Mouse (Mus musculus) kidney, postnatal 0 days (tissue): ENCODE data around the gene Gm20479. TPM values are rescaled to one million over a fixed set of nuclear protein-coding genes. Genes with fewer than 3 reads are reported as not detected.

Experiments
- ATAC-seq: fragments of 200-750 bp; cut with Nextera tagmentation; replicated peaks from 2 replicates; pipeline ENCODE4 v1.8.0; 2017; ENCODE audit warnings: low read depth, moderate number of reproducible peaks, moderate TSS enrichment, moderate library complexity; ENCODE audit not compliant: low FRiP score
- DNase-seq: peaks from one replicate; pipeline ENCODE4 v3.0.0-alpha.2; 2016; ENCODE audit warnings: low spot score
- H3K27ac ChIP-seq: fragments of 300-500 bp; sonication (generic); 2 replicates; pipeline ENCODE4 v1.5.1; 2014; ENCODE audit warnings: mild to moderate bottlenecking
- H3K27me3 ChIP-seq: fragments of 300-500 bp; sonication (generic); 2 replicates; pipeline ENCODE4 v1.6.1; 2014; ENCODE audit warnings: low read length, mixed read lengths; ENCODE audit not compliant: insufficient read depth
- H3K36me3 ChIP-seq: fragments of 300-500 bp; sonication (generic); 2 replicates; pipeline ENCODE4 v1.6.1; 2014; ENCODE audit warnings: low read length, mixed read lengths; ENCODE audit not compliant: insufficient read depth
- H3K4me1 ChIP-seq: fragments of 300-500 bp; sonication (generic); replicated peaks from 2 replicates; pipeline ENCODE4 v1.6.1; 2014; ENCODE audit warnings: antibody characterized with exemption, low read length, mixed read lengths; ENCODE audit not compliant: insufficient read depth
- H3K4me2 ChIP-seq: fragments of 300-500 bp; sonication (generic); 2 replicates; pipeline ENCODE4 v1.6.1; 2014; ENCODE audit warnings: mild to moderate bottlenecking, low read length, moderate library complexity, mixed read lengths
- H3K4me3 ChIP-seq: fragments of 300-500 bp; sonication (generic); replicated peaks from 2 replicates; pipeline ENCODE4 v1.5.1; 2014; ENCODE audit warnings: low read depth, low read length
- H3K9ac ChIP-seq: fragments of 300-500 bp; sonication (generic); 2 replicates; pipeline ENCODE4 v1.6.1; 2014; ENCODE audit warnings: low read depth, low read length
- H3K9me3 ChIP-seq: fragments of 300-500 bp; sonication (generic); replicated peaks from 2 replicates; pipeline ENCODE4 v1.6.1; 2016; ENCODE audit warnings: low read length, inconsistent platforms, mixed read lengths
- CTCF ChIP-seq: IDR thresholded peaks from 2 replicates; pipeline ENCODE4 v1.5.1; 2016; ENCODE audit warnings: antibody characterized with exemption, low read depth, mild to moderate bottlenecking, moderate library complexity
- WGBS: fragments of 180-500 bp; shearing (Covaris S2); extraction: QIAGEN DNeasy Blood & Tissue Kit; methylation state at CpG from one replicate; pipeline ENCODE4 v1.1.7; 2014; 5-methylcytosine and 5-hydroxymethylcytosine counted together
- polyA plus RNA-seq: library from polyadenylated mRNA; unstranded; fragments of >200 nt; fragmentation: Nextera tagmentation; extraction: Ambion mirVana; gene quantifications from 2 replicates; pipeline ENCODE4 v1.2.1, GENCODE M21; 2015

Gene Gm20479
- polyA plus RNA-seq, 1 experiment from 2014 or later: 0.57 TPM

GRCm38 (mm10) chr7:27334405-27334911, 22.8 kb downstream of the Gm20479 start:
- Histone ChIP-seq H3K4me3 (0 out of 2 replicates have a peak overlapping the region, but pooled peaks have one; percentile 9), H3K9ac (0 out of 2 replicates have a peak overlapping the region, but pooled peaks have one; percentile 31), H3K27ac (no peak overlapping the region), H3K9me3 (no peaks in the 10 kb centered on the region), H3K4me1 (peaks cover 16% of the 10 kb centered on the region), H3K4me2 (peak overlapping the region; percentile 89), H3K27me3 (peaks cover 8% of the 10 kb centered on the region), H3K36me3 (no peaks in the 10 kb centered on the region)
- ATAC-seq: no peak
- TF ChIP-seq CTCF: no peak
- no peak for DNase-seq
- 6% methylated on average over 31 of the region's 32 CpGs for WGBS

- H3K27me3 ChIP-seq: peaks cover 8% of the 10 kb centered on the region
- no peak for DNase-seq
These were observed 23.8 kb downstream of the Gm20479 start for GRCm38 (mm10) chr7:27333316-27333941.

GRCm38 (mm10) chr7:27332353-27333199, 24.6 kb downstream of the Gm20479 start:
- H3K4me3 ChIP-seq: peak overlapping the region; percentile 59
- H3K27ac ChIP-seq: peak overlapping the region; percentile 94
- H3K36me3 ChIP-seq: no peaks in the 10 kb centered on the region
- peaks cover 8% of the 10 kb centered on the region for H3K27me3 ChIP-seq
- peak overlapping the region; percentile 89 for H3K4me2 ChIP-seq
- no peak for ATAC-seq
- H3K9ac ChIP-seq: peak overlapping the region; percentile 59
- WGBS: under 1% methylated on average over 36 of the region's 39 CpGs
- DNase-seq: peak; percentile 90
- peaks cover 18% of the 10 kb centered on the region for H3K4me1 ChIP-seq
- no peaks in the 10 kb centered on the region for H3K9me3 ChIP-seq
- TF ChIP-seq CTCF: peak; percentile 79

More at GRCm38 (mm10) chr7:27333316-27333941, 23.8 kb downstream of the Gm20479 start:
- Histone ChIP-seq H3K4me3 (peak overlapping the region; percentile 59), H3K9me3 (no peaks in the 10 kb centered on the region), H3K4me1 (peaks cover 18% of the 10 kb centered on the region), H3K4me2 (peak overlapping the region; percentile 89), H3K36me3 (no peaks in the 10 kb centered on the region), H3K27ac (peak overlapping the region; percentile 94; the same call in 1 of the 2 replicates), H3K9ac (peak overlapping the region; percentile 59)
- WGBS: under 1% methylated on average over 42 of the region's 77 CpGs
- no peak for ATAC-seq
- TF ChIP-seq CTCF: no peak

GRCm38 (mm10) chr7:27331854-27332253, 25.4 kb downstream of the Gm20479 start:
- peaks cover 8% of the 10 kb centered on the region for H3K27me3 ChIP-seq
- peak overlapping the region; percentile 59; the same call in 1 of the 2 replicates for H3K9ac ChIP-seq
- H3K9me3 ChIP-seq: no peaks in the 10 kb centered on the region
- no peak for DNase-seq
- peak overlapping the region; percentile 59 for H3K4me3 ChIP-seq
- peak overlapping the region; percentile 89 for H3K4me2 ChIP-seq
- peak overlapping the region; percentile 94 for H3K27ac ChIP-seq
- no peak for ATAC-seq
- TF ChIP-seq CTCF: no peak
- H3K4me1 ChIP-seq: peaks cover 18% of the 10 kb centered on the region
- 2% methylated on average over 8 of the region's 8 CpGs for WGBS
- no peaks in the 10 kb centered on the region for H3K36me3 ChIP-seq

GRCm38 (mm10) chr7:27331541-27331851, 25.7 kb downstream of the Gm20479 start:
- H3K4me2 ChIP-seq: peak overlapping the region; percentile 89
- H3K9ac ChIP-seq: 0 out of 2 replicates have a peak overlapping the region, but pooled peaks have one; percentile 25
- WGBS: 1% methylated on average over 8 of the region's 8 CpGs
- peaks cover 18% of the 10 kb centered on the region for H3K4me1 ChIP-seq
- DNase-seq (peak; percentile 76), ATAC-seq (no peak)
- H3K4me3 ChIP-seq: peak overlapping the region; percentile 59; the same call in 1 of the 2 replicates
- H3K27me3 ChIP-seq: peaks cover 8% of the 10 kb centered on the region
- H3K36me3 ChIP-seq: no peaks in the 10 kb centered on the region
- peak overlapping the region; percentile 94 for H3K27ac ChIP-seq
- no peaks in the 10 kb centered on the region for H3K9me3 ChIP-seq
- no peak for TF ChIP-seq CTCF
